Mouse (Mus musculus) stomach, embryonic 15.5 days (tissue): ENCODE measurements at regions not wholly inside any gene's neighbourhood (a gene's known extent, or its start where the extent isn't known, plus 50 kb on each side); places are given as distances from the start of the nearest gene placed in this dataset.

Experiments
- ATAC-seq: fragments of 200-750 bp; cut with Nextera tagmentation; 2 replicates; pipeline ENCODE4 v1.8.0; 2017; ENCODE audit warnings: low read depth, moderate number of reproducible peaks, moderate TSS enrichment; ENCODE audit not compliant: insufficient read depth, low FRiP score
- H3K27ac ChIP-seq: fragments of 300-500 bp; sonication (generic); 2 replicates; pipeline ENCODE4 v1.5.1; 2015; ENCODE audit warnings: mild to moderate bottlenecking, inconsistent platforms
- H3K27me3 ChIP-seq: fragments of 300-500 bp; sonication (generic); replicated peaks from 2 replicates; pipeline ENCODE4 v1.6.1; 2015; ENCODE audit warnings: inconsistent platforms
- H3K36me3 ChIP-seq: fragments of 300-500 bp; sonication (generic); 2 replicates; pipeline ENCODE4 v1.6.1; 2015; ENCODE audit warnings: inconsistent platforms
- H3K4me1 ChIP-seq: fragments of 300-500 bp; sonication (generic); 2 replicates; pipeline ENCODE4 v1.6.1; 2015; ENCODE audit warnings: inconsistent platforms
- H3K4me2 ChIP-seq: fragments of 300-500 bp; sonication (generic); 2 replicates; pipeline ENCODE4 v1.6.1; 2015; ENCODE audit warnings: mild to moderate bottlenecking, inconsistent platforms
- H3K4me3 ChIP-seq: fragments of 300-500 bp; sonication (generic); replicated peaks from 2 replicates; pipeline ENCODE4 v1.5.1; 2015; ENCODE audit warnings: inconsistent platforms
- H3K9ac ChIP-seq: fragments of 300-500 bp; sonication (generic); 2 replicates; pipeline ENCODE4 v1.6.1; 2015; ENCODE audit warnings: inconsistent platforms
- H3K9me3 ChIP-seq: fragments of 300-500 bp; sonication (generic); 2 replicates; pipeline ENCODE4 v1.6.1; 2016; ENCODE audit warnings: inconsistent platforms
- WGBS: fragments of 180-500 bp; shearing (Covaris S2); methylation state at CpG from one replicate; pipeline ENCODE4 v1.1.7; 2015; 5-methylcytosine and 5-hydroxymethylcytosine counted together

- no peak for ATAC-seq
- H3K9me3 ChIP-seq, result no peaks in the 10 kb centered on the region
- WGBS, result 76% methylated on average over 3 of the region's 3 CpGs
- H3K9ac ChIP-seq, result no peak overlapping the region
- H3K4me2 ChIP-seq, result no peak overlapping the region
- no peaks in the 10 kb centered on the region for H3K36me3 ChIP-seq
- no peaks in the 10 kb centered on the region for H3K4me1 ChIP-seq
- H3K27me3 ChIP-seq, result no peaks in the 10 kb centered on the region
- no peak overlapping the region for H3K4me3 ChIP-seq
- H3K27ac ChIP-seq, result no peak overlapping the region
Observed at GRCm38 (mm10) chr3:102667796-102668195, 66.5 kb upstream of the Tspan2 start.

- Histone ChIP-seq H3K9ac (no peak overlapping the region), H3K27me3 (no peaks in the 10 kb centered on the region), H3K4me3 (no peak overlapping the region), H3K27ac (no peak overlapping the region), H3K4me1 (no peaks in the 10 kb centered on the region), H3K9me3 (no peaks in the 10 kb centered on the region), H3K4me2 (no peak overlapping the region), H3K36me3 (no peaks in the 10 kb centered on the region)
- 87% methylated on average over 3 of the region's 3 CpGs for WGBS
- ATAC-seq, result no peak
Observed at GRCm38 (mm10) chr3:102668556-102668955, 65.8 kb upstream of the Tspan2 start.

- no peaks in the 10 kb centered on the region for H3K36me3 ChIP-seq
- H3K4me1 ChIP-seq, result no peaks in the 10 kb centered on the region
- no peaks in the 10 kb centered on the region for H3K9me3 ChIP-seq
- H3K9ac ChIP-seq, result no peak overlapping the region
- no peaks in the 10 kb centered on the region for H3K27me3 ChIP-seq
- no peak overlapping the region for H3K27ac ChIP-seq
- ATAC-seq, result no peak
- no peak overlapping the region for H3K4me3 ChIP-seq
- H3K4me2 ChIP-seq, result no peak overlapping the region
- 46% methylated on average over 2 of the region's 2 CpGs for WGBS
Observed at GRCm38 (mm10) chr3:102669951-102670350, 64.4 kb upstream of the Tspan2 start.

GRCm38 (mm10) chr3:102670557-102670956, 63.8 kb upstream of the Tspan2 start:
- ATAC-seq, result no peak
- 60% methylated on average over 5 of the region's 5 CpGs for WGBS
- Histone ChIP-seq H3K36me3 (no peaks in the 10 kb centered on the region), H3K27ac (no peak overlapping the region), H3K27me3 (no peaks in the 10 kb centered on the region), H3K4me1 (no peaks in the 10 kb centered on the region), H3K4me3 (no peak overlapping the region), H3K9me3 (no peaks in the 10 kb centered on the region), H3K9ac (no peak overlapping the region), H3K4me2 (no peak overlapping the region)

- Histone ChIP-seq H3K27me3 (no peaks in the 10 kb centered on the region), H3K9ac (no peak overlapping the region), H3K4me1 (no peaks in the 10 kb centered on the region), H3K4me2 (no peak overlapping the region), H3K36me3 (no peaks in the 10 kb centered on the region), H3K27ac (no peak overlapping the region), H3K4me3 (no peak overlapping the region), H3K9me3 (no peaks in the 10 kb centered on the region)
- 86% methylated on average over 5 of the region's 5 CpGs for WGBS
- ATAC-seq, result no peak
Observed at GRCm38 (mm10) chr3:102670972-102671371, 63.4 kb upstream of the Tspan2 start.

- 68% methylated on average over 5 of the region's 5 CpGs for WGBS
- H3K36me3 ChIP-seq, result no peaks in the 10 kb centered on the region
- H3K4me2 ChIP-seq, result no peak overlapping the region
- no peak overlapping the region for H3K27ac ChIP-seq
- ATAC-seq, result no peak
- no peak overlapping the region for H3K9ac ChIP-seq
- H3K4me1 ChIP-seq, result 0 out of 2 replicates have a peak, but pooled peaks cover under 1% of the 10 kb centered on the region
- no peak overlapping the region for H3K4me3 ChIP-seq
- no peaks in the 10 kb centered on the region for H3K27me3 ChIP-seq
- no peaks in the 10 kb centered on the region for H3K9me3 ChIP-seq
Observed at GRCm38 (mm10) chr3:102673506-102673905, 60.8 kb upstream of the Tspan2 start.

GRCm38 (mm10) chr3:102674068-102674467, 60.3 kb upstream of the Tspan2 start:
- 54% methylated on average over 2 of the region's 2 CpGs for WGBS
- no peak overlapping the region for H3K4me3 ChIP-seq
- ATAC-seq, result no peak
- no peaks in the 10 kb centered on the region for H3K36me3 ChIP-seq
- H3K4me2 ChIP-seq, result no peak overlapping the region
- H3K9me3 ChIP-seq, result no peaks in the 10 kb centered on the region
- H3K27me3 ChIP-seq, result no peaks in the 10 kb centered on the region
- no peak overlapping the region for H3K27ac ChIP-seq
- 0 out of 2 replicates have a peak, but pooled peaks cover 2% of the 10 kb centered on the region for H3K4me1 ChIP-seq
- no peak overlapping the region for H3K9ac ChIP-seq

- WGBS, result 53% methylated on average over 7 of the region's 7 CpGs
- Histone ChIP-seq H3K4me1 (0 out of 2 replicates have a peak, but pooled peaks cover 2% of the 10 kb centered on the region), H3K27me3 (no peaks in the 10 kb centered on the region), H3K9me3 (no peaks in the 10 kb centered on the region), H3K27ac (no peak overlapping the region), H3K36me3 (no peaks in the 10 kb centered on the region), H3K4me3 (no peak overlapping the region), H3K4me2 (no peak overlapping the region), H3K9ac (no peak overlapping the region)
- no peak for ATAC-seq
Observed at GRCm38 (mm10) chr3:102676946-102677534, 57.3 kb upstream of the Tspan2 start.

- 0 out of 2 replicates have a peak, but pooled peaks have one; percentile 28 for ATAC-seq
- no peak overlapping the region for H3K4me2 ChIP-seq
- peak overlapping the region; percentile 8; the same call in 1 of the 2 replicates for H3K27ac ChIP-seq
- no peak overlapping the region for H3K9ac ChIP-seq
- 0 out of 2 replicates have a peak, but pooled peaks cover 2% of the 10 kb centered on the region for H3K4me1 ChIP-seq
- H3K4me3 ChIP-seq, result no peak overlapping the region
- no peaks in the 10 kb centered on the region for H3K36me3 ChIP-seq
- WGBS, result 53% methylated on average over 1 of the region's 1 CpGs
- H3K9me3 ChIP-seq, result no peaks in the 10 kb centered on the region
- H3K27me3 ChIP-seq, result no peaks in the 10 kb centered on the region
Observed at GRCm38 (mm10) chr3:102678516-102678915, 55.8 kb upstream of the Tspan2 start.

GRCm38 (mm10) chr3:102682424-102682823, 51.9 kb upstream of the Tspan2 start:
- 41% methylated on average over 8 of the region's 8 CpGs for WGBS
- ATAC-seq, result no peak

GRCm38 (mm10) chr3:102683541-102683940, 50.8 kb upstream of the Tspan2 start:
- no peaks in the 10 kb centered on the region for H3K9me3 ChIP-seq
- H3K27me3 ChIP-seq, result no peaks in the 10 kb centered on the region
- peaks cover 5% of the 10 kb centered on the region; the same call in 1 of the 2 replicates for H3K4me1 ChIP-seq
- H3K27ac ChIP-seq, result no peak overlapping the region; the same call in 1 of the 2 replicates
- no peak overlapping the region for H3K4me3 ChIP-seq
- 72% methylated on average over 10 of the region's 10 CpGs for WGBS
- H3K9ac ChIP-seq, result no peak overlapping the region
- H3K36me3 ChIP-seq, result no peaks in the 10 kb centered on the region
- no peak overlapping the region for H3K4me2 ChIP-seq
- no peak for ATAC-seq

More at GRCm38 (mm10) chr3:102682424-102682823, 51.9 kb upstream of the Tspan2 start:
- Histone ChIP-seq H3K4me1 (0 out of 2 replicates have a peak, but pooled peaks cover 2% of the 10 kb centered on the region), H3K4me2 (no peak overlapping the region), H3K9me3 (no peaks in the 10 kb centered on the region), H3K9ac (no peak overlapping the region), H3K27ac (peak overlapping the region; percentile 22; the same call in 1 of the 2 replicates), H3K36me3 (no peaks in the 10 kb centered on the region), H3K27me3 (no peaks in the 10 kb centered on the region), H3K4me3 (no peak overlapping the region)
